Mouse (Mus musculus) thymus, adult 2 months (tissue): ENCODE results near the gene Sorbs2.

Experiments
- CTCF ChIP-seq: fragments of 200-500 bp; IDR thresholded peaks from 2 replicates; pipeline ENCODE4 v1.5.1; 2012; ENCODE audit warnings: mild to moderate bottlenecking, control low read depth, low read length, moderate library complexity, borderline replicate concordance; ENCODE audit not compliant: control insufficient read depth, poor library complexity, insufficient read depth; ENCODE audit errors: extremely low read depth
- POLR2A ChIP-seq: fragments of 200-500 bp; IDR thresholded peaks from 2 replicates; pipeline ENCODE4 v1.6.1; 2012; ENCODE audit warnings: mild to moderate bottlenecking, low read length, control low read depth, moderate library complexity; ENCODE audit not compliant: control insufficient read depth, poor library complexity, insufficient read depth; ENCODE audit errors: extremely low read depth

- TF ChIP-seq CTCF (no peak), POLR2A (no peak)
Measured at GRCm38 (mm10) chr8:45627246-45628241, 120.0 kb downstream of the Sorbs2 start.
